Mouse (Mus musculus) erythroblast, embryonic 14.5 days (primary cell): ENCODE results near the gene Trim65.

Experiments used
- GATA1 ChIP-seq: IDR thresholded peaks from 2 replicates; pipeline ENCODE4 v1.6.1; 2012; ENCODE audit warnings: low read length, inconsistent platforms, mixed read lengths
- TAL1 ChIP-seq: IDR thresholded peaks from 3 replicates; pipeline ENCODE4 v1.6.1; 2012; ENCODE audit warnings: low read length, inconsistent platforms, mixed read lengths

GRCm38 (mm10) chr11:116095573-116095972 lies 35.4 kb downstream of the Trim65 start:
- TF ChIP-seq TAL1, result no peak
- TF ChIP-seq GATA1, result no peak
